Mouse (Mus musculus) lung, postnatal 14 days (tissue): ENCODE results near the gene Gm17027.
"Not testable (repeated sequence)": the region's sequence is repeated elsewhere in the genome, so short reads cannot be mapped to it uniquely, and the experiment has no call there.

ENCODE experiments used
- DNase-seq: peaks from one replicate; pipeline ENCODE4 v3.0.0; 2021

Gene Gm17027

GRCm38 (mm10) chr14:42162522-42162921, at the start of gene Gm17027:
Gene Gm17027 (minus strand): TSS chr14:42162622.
- not testable (repeated sequence) for DNase-seq

- DNase-seq, result not testable (repeated sequence)
Observed at GRCm38 (mm10) chr14:42190691-42191090, 28.3 kb upstream of the Gm17027 start, which contains the start of gene Gm3573. Gene Gm3573 (minus strand): TSS chr14:42190791.

GRCm38 (mm10) chr14:42183936-42184335, 21.5 kb upstream of the Gm17027 start:
- not testable (repeated sequence) for DNase-seq

- not testable (repeated sequence) for DNase-seq
Observed at GRCm38 (mm10) chr14:42134571-42134970, 27.9 kb downstream of the Gm17027 start.

- not testable (repeated sequence) for DNase-seq
Observed at GRCm38 (mm10) chr14:42133806-42134205, 28.6 kb downstream of the Gm17027 start.

- not testable (repeated sequence) for DNase-seq
Observed at GRCm38 (mm10) chr14:42117269-42117668, 45.2 kb downstream of the Gm17027 start, which contains the start of gene Gm7951. Gene Gm7951 (minus strand): TSS chr14:42117369.
